Mouse (Mus musculus) adrenal gland, adult 8-10 months (tissue): ENCODE measurements at regions not wholly inside any gene's neighbourhood (a gene's known extent, or its start where the extent isn't known, plus 50 kb on each side); places are given as distances from the start of the nearest gene placed in this dataset.

Source experiments
- DNase-seq: peaks from one replicate; pipeline ENCODE4 v3.0.0; 2022

DNA sequence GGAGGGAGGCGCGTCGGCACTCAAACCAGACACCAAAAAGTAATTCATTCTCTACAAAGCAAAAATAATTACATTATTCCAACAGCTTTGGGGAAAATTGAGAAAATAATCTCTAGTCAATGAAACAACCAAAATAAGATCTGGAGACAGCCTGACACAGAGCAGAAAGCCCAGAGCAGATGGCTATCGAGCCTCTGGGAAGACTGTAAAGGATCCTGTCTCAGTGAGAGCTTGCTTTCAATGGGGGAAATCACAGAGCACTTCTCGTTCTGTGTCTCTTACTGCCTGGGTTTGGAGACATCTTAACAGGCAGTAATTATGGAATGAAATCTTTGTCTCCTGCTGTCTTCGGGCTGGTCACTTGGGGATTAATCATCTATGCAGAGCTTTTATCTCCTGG is 226.7 kb upstream of the F930015N05Rik start:
- no peak for DNase-seq

DNA sequence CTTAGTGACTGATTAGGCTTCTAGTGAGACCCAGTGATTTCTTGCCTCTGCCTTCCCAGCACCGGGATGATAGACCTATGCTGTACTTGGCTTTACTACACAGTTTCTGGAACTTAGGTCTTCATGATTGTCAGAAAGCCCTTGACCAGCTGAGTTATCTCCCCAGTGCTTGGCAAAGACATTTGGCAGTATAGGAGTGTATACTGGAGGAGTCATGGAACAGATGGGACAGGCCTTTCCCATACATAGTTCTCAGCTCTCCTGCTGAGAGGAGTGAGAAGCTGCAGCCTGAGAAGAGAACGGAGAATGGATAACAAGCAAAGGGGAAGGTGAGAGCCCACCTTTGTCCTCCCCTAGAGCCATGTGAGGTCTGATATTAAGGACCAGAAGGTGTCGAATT is 230.6 kb upstream of the F930015N05Rik start:
- no peak for DNase-seq

DNA sequence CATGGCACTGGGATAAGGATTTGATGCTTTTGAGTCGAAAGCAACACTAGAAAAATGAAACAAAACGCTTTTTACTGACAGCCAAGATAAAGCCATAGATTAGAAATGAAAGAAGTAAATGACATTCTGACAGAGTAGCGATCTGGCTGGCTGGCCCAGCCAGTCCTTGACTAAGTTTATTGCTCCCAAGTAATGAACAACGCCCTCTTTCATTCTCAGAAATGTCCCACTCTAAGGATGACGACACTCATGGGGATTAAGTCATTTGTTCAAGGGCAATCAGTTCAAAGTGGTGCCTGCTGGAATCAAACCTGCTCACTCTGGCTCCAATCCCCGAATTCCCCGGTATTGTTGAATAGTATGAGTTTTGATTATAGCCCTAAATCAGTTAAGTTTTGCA is 231.1 kb upstream of the F930015N05Rik start:
- no peak for DNase-seq

GRCm38 (mm10) chr11:64671898-64672297 is 235.4 kb upstream of the F930015N05Rik start:
- DNase-seq, result no peak

GRCm38 (mm10) chr11:64673546-64673945 is 237.1 kb upstream of the F930015N05Rik start:
- DNase-seq, result no peak

- DNase-seq, result no peak
These were observed 267.3 kb upstream of the F930015N05Rik start for GRCm38 (mm10) chr11:64703776-64704175.

DNA sequence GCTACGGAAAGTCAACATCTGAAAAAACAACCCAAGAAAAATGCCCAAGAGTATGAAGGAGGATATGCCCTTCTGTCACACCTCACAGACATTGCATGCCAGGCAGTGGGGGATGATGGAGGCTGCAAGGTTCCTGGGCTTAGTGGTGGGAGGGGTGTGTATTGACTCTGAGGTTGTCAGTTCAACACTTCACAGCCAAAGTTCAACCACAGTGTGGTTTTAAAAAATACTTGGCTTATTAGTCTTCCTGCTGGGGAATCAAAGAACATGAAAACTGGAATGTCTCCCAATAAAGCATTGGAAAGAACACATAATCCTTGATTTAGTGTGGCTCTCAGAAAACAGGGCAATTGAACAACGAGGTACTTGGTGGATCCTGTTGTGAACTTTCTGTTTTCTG is 267.0 kb upstream of the Elac2 start:
- DNase-seq, result no peak

GRCm38 (mm10) chr11:64715182-64715581 is 263.7 kb upstream of the Elac2 start:
- DNase-seq, result no peak

- DNase-seq, result peak; percentile 74
These were observed 260.3 kb upstream of the Elac2 start for GRCm38 (mm10) chr11:64718316-64719085.

DNA sequence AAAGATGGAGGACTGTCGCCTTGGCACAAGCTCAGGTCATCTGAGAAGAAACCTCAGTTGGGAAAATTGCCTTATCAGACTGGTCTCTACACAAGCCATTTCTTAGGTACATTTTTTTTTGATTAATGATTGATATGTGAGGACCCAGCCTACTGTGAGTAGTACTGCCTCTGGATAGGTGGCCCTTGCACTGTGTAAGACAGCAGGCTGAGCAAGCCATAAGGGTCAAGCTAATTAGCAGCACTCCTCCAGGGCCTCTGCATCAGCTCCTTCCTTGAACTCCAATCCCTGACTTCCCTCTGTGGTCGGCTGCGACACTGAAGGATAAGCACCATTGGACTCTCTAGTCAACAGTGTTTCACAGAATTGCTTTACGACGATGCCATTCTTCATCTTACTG is 252.6 kb upstream of the Elac2 start:
- no peak for DNase-seq

DNA sequence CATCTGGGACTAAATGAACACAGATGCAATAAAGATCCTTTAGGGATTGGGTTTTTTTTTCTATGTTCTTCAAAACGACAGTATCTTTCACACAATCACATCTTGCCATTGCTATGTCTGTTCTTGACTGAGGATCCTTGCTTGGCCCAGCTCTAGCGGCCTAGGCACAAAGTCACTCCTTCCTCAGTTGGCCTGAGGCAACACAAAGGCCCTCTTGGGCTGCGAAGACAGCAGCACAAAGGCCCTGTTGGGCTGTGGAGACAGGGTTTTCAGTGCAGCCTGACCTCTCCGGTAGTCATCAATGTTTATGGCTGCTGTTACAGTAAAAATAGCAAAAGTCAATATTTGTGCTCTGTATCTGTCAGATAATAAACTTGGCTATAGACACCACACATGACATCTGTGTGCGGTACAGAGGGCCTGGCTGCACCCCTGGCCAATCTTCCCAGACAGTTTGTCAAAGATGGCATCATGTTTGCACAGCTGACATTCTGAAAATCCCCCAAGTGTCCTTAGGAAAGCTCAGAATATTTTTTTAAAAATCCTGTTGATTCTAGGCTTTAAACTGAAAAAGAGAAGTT is 250.9 kb upstream of the Elac2 start:
- DNase-seq, result no peak

DNA sequence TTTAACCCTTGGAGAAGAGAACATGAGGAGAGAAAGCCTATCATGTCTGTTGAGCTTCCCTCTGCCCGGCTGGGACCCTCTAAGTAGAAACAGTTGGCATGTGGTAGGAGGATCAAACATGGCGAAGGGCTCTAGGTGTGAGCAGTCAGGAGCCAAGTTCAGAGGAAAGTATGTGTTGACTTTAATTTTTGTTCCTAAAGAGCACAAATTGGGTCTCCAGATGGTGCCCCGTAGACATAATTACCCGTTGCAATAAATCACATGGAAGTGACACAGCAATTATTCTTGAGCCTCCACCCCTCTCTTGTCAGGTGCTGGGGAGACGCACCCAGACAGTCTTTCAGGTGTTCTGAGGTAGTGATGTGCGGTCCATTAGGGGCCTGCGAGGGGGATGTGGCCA is 239.9 kb upstream of the Elac2 start:
- no peak for DNase-seq

DNA sequence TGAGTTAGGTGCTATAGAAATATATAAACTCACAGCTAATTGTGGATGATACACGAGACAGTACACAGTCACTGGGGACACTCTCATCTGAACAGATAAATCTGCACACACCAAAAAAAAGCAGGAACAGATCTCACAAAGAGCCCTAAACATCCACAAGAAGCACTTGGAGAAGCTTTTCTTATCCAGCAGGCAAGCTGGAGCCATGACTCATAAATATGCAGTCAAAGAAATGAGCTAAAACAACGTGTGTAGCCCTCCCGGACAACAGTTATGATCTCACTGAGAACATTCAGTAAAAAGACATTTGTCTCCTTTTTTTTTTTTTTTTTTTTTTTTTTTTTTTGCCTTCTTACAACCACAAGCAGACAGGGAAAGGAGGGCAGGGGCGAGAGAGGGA is 235.1 kb upstream of the Elac2 start:
- DNase-seq, result no peak

- no peak for DNase-seq
These were observed 232.7 kb upstream of the Elac2 start for GRCm38 (mm10) chr11:64746146-64746545.

DNA sequence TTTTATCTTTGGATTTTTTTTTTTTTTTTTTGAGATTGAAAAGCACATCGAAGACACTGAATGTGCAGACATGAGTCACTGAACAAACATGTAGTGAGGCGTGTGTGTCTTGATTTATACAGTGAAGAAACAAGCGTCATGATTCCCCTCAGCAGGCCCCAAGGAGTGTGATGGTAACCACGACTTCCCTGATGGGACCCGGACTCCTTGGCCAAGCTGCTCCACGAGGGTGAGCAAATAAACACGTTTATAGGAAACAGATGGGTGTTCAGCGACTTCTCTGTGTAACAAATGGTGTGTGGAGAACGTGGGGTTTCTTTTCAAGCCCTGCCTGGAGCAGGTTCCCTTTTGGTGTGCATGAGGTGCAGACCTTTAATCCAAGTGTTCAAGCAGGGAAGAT is 228.9 kb upstream of the Elac2 start:
- no peak for DNase-seq

- DNase-seq, result no peak
These were observed 226.5 kb upstream of the Elac2 start for GRCm38 (mm10) chr11:64752299-64752698.

- no peak for DNase-seq
These were observed 226.0 kb upstream of the Elac2 start for GRCm38 (mm10) chr11:64752816-64753215.

DNA sequence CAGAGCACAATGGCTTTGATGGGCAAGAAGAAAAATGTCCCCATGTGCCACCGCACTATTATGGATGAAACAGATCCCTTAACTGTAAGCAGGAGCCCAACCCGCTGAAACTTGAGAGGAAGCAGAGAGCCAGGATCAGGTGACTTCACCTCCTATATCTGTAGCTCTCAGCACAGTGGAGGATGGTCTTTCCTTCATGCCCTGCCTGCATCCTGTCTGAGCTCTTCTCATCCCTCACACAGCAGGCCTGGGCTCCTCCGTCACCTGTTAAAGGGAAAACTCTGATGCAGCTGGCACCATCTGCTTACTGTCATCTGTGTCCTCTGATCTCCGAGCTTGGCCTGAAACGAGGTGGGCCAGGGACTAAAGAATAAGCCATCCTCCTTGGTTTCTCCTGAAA is 224.8 kb upstream of the Elac2 start:
- no peak for DNase-seq

DNA sequence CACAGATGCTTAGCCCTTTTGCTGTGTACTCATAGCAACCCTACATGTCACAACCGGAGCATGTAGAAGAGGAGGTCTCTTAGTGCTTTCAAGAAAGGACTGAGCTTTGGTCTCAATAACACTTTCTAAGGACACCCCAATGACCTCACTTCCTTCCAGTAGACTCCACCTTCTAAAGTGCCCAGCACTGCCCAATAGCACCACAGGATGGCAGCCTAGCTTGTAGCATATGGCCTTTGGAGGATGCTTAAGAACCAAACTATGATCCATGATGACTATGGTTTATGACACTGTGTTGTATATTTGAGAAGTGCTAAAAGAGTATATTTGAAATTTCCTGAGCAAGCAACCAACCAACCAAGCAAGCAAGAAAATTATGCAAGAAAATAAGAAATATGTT is 223.3 kb upstream of the Elac2 start:
- no peak for DNase-seq

DNA sequence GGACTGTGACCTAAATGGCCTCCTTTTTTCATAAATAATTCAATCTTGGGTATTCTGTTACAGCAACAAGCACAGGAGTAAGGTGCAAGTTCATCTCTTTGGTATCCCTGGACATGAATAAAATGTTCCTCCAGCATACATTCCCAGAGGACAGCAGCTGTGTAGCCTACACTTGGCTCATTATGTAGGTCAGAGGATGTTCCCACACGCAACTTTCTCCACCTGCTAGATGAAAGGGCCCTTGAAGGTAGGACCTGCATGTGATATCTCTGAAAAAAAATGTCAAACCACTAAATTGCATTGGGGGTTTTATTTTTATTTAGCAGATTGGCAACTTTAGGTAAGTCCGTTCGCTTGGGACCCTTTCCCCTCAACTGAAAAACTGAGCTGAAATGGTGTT is 218.2 kb upstream of the Elac2 start:
- DNase-seq, result no peak

DNA sequence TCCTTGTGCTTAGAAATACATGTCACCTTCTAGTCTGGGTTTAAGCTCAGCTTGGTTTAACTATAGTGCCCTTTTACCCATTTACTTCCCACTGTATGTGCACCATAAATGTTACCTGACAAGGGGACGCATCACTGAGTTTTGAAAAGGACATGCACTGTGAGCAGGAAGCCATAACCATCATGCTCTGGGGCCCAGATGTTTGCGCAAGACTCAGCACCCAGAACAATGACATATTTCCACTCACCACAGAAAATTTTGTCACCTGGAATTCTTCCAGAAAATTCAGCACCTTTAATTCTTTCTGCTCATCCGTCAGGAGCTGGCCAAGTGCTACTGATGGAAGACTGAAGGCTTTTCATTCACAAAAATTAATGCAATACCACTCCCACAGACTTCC is 216.1 kb upstream of the Elac2 start:
- no peak for DNase-seq

GRCm38 (mm10) chr11:64764056-64764455 is 214.8 kb upstream of the Elac2 start:
- DNase-seq, result no peak

DNA sequence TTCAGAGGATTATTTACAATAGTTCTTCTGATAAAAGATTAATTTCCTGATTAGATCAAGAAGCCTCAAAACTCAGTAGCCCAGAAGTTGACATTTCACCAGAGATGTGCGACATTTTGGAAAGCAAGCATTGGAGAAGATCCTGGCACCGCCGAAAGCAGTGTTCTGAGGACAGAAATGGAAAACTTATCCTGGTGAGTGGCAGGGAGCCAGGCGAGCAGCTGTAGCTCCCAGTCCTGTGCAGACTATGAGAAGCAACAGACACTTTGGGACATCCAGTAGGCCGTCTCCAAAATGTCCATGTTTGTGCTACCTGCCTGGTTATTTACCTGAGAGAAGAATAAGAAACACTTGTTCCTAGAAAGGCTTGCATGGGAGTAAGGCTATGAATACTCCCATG is 202.1 kb upstream of the Elac2 start:
- DNase-seq, result no peak

GRCm38 (mm10) chr11:64800246-64801121 is 178.4 kb upstream of the Elac2 start:
- DNase-seq, result no peak
